Mouse (Mus musculus) CH12F3 (cell line): ENCODE results near the gene Poc1a.

Experiments
- in situ Hi-C: fragments of 300-500 bp; cut with MboI; formaldehyde crosslinking; loops from 2 replicates; pipeline ENCODE4 v1.14.3; 2020; ENCODE audit warnings: low sequenced_read_pairs

Gene Poc1a

DNA sequence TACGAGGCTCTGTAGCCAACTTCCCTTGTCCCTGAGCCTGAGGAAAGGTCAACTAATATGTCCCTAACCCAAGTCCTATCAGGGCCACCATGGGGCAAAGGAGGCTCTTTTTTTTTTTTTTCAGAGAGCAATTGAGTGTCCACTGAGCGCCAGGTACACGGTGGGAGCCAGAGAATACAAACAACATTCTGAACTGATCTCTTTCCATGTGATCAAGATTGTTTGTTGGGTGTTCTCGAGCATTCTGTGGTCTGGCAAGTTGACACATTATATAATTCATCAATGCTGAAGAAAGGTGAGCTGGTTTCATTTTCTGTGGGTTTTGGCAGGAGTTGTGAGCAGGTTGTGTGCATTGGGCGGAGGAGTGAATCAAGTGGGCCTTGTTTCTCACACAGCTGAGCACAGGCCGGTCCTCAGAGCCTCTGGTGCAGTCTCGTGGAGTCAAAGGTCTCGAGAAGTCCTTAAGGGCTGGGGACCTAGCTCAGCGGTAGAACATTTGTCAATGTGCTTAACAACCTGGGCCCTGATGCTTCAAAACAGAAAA, 17.4 kb upstream of the Poc1a start:
- in situ Hi-C loops = no loop called here

DNA sequence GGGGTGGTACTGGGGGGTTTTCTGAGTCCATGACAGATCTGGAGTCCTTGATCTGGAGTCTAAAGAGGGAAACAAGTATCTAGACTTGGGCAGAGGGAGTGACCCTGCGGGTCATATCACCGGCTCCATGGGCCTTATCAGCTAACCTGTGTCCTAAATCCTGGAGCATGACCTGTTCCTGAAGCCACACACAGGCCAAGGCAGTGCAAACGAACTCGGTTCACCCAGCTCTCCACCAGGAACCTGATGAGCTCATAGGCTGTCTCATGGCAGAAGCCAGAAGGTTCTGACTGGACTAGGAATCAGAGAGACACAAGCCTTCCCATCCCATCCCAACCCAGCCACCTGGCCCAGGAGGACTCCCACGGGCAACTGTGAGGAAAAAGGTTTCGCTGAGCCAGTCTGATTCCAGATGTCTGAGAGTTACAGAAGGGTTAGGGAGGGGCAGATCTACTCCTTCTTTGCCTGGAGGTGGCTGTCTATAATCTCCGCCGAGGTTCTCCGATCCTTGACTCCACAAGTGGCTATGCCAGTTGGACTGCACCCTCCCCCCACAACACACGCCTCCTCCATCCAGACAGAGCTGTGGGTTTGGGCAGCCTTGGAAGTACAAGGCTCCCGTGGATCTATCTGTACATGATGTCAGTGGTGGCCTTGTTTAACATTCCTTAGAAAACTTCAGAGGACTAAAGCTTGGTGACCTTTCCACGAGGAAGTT, 15.3 kb upstream of the Poc1a start:
- in situ Hi-C loops = no loop called here

DNA sequence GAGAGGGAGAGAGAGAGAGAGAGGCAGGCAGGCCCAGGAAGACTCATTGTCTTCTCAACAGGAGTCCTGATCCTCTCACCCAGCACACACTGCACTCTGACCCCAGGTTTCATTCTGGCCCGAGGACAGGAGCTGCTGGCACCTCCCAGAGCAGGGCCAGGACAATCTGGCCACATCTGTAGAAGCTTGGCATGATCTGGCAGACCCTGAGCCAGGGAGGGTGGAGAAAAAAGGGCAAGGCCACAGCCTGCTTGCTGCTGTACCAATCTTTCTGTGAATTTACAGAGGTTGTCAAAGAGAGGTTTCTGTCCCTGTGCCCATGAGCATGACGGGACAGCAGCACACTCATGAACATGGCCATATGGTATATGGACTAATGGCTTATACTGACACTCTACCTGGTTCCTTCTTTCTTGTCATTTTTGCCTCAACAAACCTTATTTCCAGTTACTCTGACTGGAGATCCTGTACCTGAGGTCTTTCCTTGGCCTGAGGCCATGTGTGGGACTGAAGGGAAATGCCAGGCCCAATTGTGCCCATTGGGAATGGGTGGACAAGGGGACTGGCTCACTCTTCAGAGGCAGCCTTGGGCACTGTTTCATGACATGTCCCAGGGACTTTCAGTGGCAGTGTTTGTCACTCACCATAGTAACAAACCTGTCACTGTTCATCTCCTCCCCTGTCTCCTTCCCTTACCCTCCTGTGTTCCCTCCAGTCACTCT, 13.8 kb upstream of the Poc1a start:
- in situ Hi-C loops = no loop called here

DNA sequence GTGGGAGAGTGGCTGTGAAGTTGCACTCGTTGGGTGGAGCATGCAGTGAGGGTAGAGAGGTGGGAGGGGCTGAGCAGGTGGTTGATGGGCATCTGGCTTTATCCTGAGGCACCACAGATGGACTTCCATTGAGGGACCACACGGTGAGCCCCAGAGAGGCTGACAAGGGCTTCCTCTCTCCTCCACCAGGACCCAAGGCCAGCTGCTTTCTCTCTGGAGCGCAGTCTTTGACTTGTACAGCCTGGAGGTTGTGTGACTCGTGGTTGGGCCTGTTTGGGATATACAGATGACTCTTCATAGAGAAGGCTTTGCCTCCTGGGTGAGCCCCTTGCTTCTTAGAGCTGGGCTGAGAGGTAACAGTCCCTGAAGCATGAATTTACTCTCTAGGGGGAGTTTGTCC, 12.4 kb upstream of the Poc1a start:
- in situ Hi-C loops = no loop called here

DNA sequence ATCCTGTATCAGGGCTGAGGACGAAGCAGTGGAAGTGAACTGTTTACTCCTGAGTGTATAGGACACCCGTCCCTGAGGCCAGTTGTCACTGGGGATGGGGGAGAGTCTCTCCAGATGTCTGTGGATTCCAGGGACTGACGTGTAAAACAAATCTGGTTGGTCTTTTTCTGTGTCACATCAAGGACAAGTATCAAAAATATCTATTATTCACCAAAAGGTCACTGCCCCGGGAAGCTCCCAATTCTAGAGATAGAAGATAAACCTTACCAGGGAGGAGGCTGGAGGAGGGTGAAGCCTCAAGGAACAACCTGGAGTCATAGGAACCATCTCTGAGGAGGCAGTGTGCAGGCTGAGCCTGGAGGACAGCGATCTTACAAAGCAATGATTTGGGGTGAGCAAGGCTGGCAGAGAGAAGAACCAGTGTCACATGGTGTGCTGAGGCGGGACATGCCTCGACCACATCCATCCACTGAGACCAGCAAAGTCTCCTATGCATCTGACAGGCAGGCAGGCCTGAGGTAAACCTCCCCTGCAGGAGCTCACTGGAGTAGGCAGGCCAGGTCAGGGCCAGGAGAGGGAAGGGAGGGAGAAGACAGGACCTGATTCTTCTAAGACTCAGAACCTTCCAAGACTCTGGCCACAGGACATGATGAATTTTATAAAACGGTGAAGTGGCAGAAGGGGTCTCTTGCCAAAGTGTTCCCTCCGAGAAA, 11.6 kb upstream of the Poc1a start:
- in situ Hi-C loops = no loop called here

DNA sequence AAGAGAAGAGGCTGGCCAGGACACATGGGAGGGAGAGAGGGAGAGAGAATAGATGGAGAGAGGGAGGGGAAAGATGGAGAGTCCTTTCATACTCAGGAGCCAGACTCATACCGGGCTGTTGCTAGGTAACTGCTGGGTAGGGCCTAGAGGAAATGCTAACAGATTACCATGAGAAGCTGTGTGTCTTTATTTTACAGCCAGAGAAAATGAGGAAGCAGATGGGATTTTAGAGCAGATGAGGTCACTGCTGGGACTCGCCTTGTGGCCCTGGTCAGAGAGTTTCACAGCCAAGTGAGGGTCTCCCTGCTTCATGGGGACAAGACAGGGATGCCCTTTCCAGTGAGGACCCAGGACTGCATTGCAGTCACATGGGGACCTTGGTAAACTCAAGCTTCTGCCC, 11.0 kb upstream of the Poc1a start:
- in situ Hi-C loops = no loop called here

DNA sequence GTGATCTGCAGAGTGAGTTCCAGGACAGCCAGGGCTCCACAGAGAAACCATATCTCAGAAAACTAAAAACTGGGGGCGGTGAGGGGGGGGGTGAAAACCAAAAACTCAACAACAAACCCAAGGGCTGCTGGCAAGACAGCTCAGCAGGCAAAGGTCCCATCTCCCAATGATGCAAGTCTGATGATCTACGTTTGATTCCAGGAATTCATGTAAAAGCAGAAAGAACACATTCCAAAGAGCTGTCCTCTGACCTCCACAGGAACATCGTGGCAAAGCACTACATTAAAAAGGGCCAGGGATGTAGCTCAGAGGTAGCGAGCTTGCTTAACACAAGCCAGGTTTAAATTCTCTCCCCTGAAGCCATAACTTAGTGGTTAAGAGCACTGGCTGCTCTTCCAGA, 10.2 kb upstream of the Poc1a start:
- in situ Hi-C loops = no loop called here

DNA sequence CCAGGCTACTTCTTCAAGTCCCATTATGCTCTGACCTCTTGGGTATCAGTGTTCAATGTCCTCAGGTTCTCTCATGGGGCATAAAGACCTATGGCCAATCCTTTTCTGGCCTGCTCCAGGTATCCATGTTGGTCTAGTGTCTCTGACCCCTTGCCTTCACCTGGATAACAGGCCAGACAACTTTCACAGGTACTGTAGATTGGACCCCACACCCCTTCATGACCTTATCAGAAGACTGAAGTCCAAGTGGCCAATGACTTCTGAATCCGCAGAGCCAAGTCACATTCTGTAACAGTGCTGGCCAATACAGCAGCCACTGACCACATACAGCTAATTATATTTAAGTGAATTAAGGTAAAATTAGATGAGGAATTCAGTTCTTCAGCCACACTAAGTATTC, 8.6 kb upstream of the Poc1a start:
- in situ Hi-C loops = no loop called here

DNA sequence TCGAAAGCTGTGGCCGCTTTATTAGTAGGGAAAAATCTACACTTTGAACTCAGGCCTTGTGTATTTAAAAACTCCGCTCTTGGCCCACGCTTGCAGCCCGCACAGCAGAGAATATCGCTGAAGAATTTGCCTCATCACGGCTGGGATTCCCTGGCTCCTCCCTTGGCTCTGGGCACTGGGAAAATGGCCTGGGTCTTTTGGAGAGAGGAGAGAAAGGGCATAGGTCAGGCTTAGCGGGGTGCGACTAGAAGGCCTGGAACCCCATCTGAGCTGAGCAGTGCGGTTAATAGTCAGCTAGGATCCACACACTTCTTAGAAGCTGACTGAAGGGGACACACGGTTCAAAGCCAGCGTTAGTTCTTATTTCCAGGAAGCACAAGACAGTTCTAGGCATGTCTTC, 7.6 kb upstream of the Poc1a start:
- in situ Hi-C loops = no loop called here

DNA sequence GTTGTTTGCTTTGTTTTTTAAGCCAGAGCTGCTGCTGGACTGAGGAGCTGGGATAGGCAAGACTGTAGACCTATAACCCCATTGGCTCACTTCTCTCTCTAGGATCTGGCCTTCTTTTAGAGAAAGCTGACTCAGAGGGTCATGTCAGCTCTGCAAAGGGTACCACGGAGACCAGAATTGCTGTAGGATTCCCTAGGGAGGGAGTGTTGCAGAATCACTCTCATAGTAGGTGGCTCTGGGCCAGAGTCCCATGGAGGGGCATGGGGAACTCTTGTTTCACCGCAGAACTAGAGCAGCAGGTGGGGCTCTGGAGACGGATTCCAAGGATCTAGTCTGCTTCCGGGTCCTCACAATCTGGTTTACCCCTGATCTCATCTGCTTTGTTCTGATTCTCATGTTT, 7.1 kb upstream of the Poc1a start:
- in situ Hi-C loops = no loop called here

DNA sequence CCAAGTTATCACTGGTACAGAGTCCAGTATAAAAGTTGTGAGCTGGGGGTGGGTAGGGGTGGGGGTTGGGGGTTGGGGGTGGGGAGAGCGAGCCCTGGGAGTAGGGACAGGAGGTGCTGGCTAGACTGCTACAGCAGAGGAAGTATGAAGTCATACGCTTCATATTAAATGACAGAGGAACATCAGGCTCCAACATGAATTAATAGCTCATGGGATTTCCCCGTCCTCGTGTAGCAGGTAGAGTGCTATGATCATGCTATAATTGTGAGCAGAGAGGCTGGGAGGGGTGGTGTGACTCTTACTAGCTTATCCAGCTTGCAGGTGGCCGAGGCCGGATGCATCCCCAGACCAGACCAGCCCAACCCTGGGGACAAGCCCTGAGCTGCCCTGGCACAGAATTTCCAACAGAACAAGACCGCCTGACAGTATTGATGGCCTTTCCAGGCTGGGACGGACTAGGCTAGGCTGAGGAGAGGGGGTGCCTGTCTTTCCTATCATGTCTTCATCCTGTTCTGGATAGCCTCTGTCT, 6.1 kb upstream of the Poc1a start:
- in situ Hi-C loops = no loop called here

DNA sequence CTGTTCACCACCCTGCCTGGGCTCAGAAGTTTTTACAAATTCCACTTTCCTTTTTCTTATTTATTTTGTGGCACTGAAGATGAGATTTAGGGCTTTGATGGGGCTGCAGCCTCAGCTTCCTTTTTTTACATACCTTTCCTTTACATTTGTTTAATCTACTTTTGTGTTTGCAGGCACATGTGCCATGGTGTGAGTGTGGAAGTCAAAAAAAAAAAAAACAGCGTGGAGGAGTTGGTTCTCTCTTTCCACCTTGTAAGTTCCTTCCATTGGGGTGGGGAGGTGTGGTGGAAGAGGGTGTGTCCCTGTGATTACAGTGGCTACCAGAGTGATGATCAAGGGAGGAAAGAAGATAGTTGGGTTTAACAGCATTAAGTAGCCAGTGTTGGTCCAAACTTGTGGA, 5.1 kb upstream of the Poc1a start:
- in situ Hi-C loops = no loop called here

DNA sequence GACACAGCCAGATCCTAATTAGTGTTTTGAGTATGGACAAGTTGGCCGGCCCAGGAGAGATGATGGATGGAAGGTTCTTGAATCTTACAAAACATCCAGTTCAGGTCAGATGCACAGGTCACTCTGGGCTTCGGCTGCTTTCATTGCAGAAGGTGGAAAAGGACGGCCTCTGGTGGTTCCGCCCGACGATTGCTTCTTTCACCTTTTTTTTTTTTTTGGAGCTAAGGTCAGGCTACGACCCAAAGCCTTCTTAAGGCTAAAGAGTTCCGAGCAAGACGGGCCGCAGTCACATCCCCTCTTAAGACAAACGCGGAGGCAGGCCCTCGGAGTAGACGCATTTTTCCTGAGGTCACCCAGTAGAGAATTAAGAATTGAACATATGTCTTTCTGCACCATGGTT, 475 bp upstream of the Poc1a start:
- in situ Hi-C loops = no loop called here

DNA sequence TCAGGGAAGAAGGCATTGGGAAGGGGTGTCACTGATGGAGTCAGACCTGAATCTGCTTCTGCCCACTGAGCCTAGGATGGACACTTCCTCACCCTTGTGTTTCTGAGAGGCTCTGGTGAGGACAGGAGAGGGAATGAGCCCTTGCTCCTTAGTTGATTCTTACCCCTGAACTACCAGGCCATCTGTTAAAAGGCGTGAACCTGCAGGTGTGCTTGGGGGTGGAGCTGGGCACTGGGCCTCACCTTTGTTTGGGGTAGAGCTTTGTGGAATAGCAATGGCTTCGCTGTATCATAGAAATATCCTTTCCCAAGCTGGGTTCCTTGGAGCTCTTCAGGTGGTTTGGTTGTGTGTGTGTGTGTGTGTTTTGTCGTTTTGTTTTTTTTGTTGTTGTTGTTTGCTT, 1.2 kb downstream of the Poc1a start:
- in situ Hi-C loops = no loop called here

DNA sequence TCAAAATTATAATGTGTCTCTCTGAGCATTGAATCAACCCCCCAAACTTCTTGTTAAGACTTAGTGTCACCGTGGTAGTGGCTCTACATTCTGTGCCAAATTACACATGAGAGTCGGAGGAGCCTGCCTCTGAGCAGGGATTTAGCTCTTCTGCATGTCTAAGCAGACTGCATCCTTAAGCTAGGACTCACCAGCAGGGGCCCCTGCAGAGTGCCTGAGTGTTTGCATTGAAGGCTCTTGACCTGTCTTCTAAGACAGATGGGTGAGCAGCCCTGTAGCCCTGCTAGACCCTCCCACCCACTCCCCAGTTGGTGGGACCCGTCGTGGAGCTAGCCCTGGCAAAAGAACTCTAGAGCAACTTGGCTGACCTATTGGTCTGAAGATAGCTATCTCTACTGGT, 6.3 kb downstream of the Poc1a start:
- in situ Hi-C loops = no loop called here

DNA sequence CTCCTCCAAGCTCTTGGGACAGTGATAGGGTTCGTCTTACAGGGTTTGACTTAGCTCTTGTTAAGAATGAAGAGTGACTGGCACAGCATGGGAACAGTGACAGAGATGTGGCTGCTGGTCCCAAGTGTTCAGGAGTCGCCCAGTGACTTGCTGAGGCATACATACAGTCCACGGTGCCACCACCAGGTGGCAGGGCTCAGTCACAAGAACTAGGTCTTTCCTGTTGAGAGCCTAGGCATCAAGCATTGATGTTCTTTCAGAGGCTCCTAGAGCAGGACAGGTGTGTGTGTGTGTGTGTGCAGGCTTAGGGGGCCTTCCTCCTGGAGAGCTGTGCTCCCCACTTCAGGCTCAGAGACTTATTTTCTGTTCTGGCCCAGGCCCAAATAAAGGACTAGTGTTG, 8.0 kb downstream of the Poc1a start:
- in situ Hi-C loops = no loop called here

DNA sequence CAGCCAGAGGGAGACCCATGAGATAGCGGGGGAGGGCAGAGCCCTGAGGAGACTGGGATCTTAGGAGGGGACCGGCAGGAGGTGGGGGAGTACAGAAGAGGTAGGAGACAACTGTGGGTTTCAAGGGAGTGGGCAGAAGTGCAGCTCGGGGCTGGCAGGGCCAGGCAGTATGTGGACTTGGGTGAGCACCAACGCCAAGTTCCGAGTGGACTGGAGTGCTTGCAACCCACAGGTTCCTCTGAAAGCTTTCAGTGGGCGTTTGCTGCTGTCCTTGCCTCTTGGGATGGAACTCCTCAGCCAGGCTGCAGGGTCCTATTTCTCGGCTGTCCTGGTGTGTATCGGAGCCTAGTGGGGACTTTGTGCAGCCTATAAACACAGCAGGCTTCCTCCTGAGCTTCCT, 9.0 kb downstream of the Poc1a start:
- in situ Hi-C loops = loop anchor here (5.0 kb wide), 1 partner anchor 137 kb away; the partner anchor contains the start of gene Rpl29

DNA sequence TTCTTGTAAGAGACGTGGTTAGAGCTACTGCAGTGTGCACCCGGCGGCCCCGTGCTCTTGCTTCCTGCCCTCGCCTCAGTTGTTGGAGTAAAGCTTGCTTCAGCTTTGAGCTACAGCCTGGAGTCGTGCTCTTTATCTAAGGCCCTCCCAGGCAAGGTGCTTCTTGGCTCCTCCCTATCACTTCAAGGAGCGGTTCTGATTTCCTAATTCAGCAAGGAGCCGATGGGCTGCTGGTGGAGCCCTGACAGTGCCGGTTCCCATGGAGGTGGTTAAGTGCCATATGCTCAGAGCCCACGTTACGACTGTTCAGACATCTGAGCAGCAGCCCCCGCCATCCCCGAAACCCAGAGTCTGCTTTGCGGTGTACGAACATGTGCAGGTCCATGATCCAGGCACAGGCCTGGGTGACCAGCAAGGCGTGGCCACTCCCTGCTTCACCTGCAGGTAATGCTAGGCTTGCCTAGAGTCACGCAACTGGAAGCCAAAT, 9.8 kb downstream of the Poc1a start:
- in situ Hi-C loops = loop anchor here (5.0 kb wide), 1 partner anchor 137 kb away; the partner anchor contains the start of gene Rpl29

DNA sequence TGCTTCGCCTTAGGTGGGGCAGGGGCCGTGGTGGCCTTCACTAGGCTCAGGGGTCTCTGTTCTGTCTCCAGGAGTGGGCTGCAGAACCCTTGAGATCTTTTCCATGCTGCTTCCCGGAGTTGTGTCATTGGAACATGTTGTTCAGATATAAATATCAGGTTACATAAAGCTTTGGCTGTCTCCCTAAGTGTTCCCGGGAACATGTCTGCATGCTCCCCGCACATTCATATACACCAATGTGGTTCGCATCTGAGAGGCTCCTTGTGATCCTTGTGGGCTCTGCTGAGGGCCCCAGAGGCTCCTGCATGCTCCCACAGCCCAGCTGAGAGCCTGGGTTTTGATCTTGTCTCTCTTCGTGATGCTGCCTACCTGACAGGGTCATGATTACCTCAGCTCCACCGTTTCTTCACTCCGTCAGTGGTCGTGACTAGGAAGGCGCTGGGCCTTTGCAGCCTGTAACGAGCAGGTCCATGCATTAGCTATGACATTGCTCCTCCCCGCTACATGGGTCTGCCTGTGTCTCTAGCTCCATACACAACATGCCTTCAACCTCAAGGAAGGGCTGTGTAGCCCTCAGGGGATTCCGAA, 12.8 kb downstream of the Poc1a start:
- in situ Hi-C loops = loop anchor here (5.0 kb wide), 1 partner anchor 134 kb away; the partner anchor contains the start of gene Rpl29

DNA sequence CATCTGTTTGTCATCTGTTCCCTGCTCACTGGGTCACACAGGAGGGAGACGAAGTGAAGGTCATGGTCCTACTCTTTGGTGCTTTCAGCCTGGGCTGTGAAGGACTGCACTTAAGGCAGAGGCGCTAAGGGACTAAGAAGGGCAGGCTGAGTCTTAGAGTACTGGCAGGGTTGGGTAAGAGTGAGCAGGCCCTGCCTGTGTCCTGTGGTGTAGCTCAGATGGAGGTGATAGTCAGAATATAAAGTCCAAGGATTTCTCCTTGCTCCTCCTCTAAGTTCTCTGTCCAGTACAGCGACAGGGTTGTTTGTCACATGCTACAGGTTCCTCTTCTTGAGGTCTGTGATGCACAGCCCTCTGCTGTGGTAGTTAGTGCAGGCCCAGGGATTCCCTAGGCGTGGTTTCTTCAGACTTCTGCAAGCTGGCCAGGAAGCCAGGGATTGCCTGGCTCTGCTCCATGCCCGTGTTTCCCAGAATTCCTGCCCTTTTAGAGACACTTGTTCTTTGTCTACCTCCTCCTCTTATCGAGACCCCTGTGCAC, 15.8 kb downstream of the Poc1a start:
- in situ Hi-C loops = no loop called here
